Mouse (Mus musculus) v-Abl transformed pro-B cells (cell line): ENCODE data around the gene Basp1.

Experiments
- in situ Hi-C, 2 experiments: fragments of 400-800 bp; cut with MboI; formaldehyde crosslinking; loops; one replicate each; pipeline ENCODE4 v1.15.1; 2025; ENCODE audit not compliant: unreplicated experiment in 2 of 2

Gene Basp1

GRCm38 (mm10) chr15:25429007-25429406 lies 15.4 kb upstream of the Basp1 start:
- in situ Hi-C loops: loop anchor here in 1 of 2 experiments (25.0 kb wide), 2 partner anchors 558 to 842 kb away; partner anchors contain the start of gene Zfp622

GRCm38 (mm10) chr15:25428551-25428950 lies 15.0 kb upstream of the Basp1 start:
- in situ Hi-C loops: loop anchor here in 1 of 2 experiments (25.0 kb wide), 2 partner anchors 559 to 841 kb away; partner anchors contain the start of gene Zfp622

DNA sequence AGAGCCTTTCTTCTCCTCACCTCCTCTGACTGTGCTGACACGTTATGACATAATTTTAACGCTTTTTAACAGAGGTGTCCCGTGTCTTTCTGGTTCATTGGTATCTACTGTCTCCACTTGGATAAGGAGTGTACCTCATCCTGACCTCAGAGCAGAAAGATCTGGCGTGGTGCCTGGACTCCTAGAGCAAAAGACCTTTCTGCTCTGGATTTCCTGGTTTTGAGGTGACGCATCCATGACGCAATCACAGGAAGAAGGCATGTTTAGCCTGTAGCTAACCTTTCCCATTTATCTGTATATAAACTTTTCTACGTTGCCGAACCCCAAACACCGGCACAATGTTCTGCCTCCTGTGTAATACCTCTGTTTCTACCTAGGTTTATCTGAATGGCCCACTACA lies 6.7 kb upstream of the Basp1 start:
- in situ Hi-C loops: loop anchor here in 1 of 2 experiments (25.0 kb wide), 1 partner anchor 833 kb away; no protein-coding TSS in a partner anchor

- in situ Hi-C loops: loop anchor here in 1 of 2 experiments (25.0 kb wide), 1 partner anchor 829 kb away; no protein-coding TSS in a partner anchor
These were observed 2.8 kb upstream of the Basp1 start for GRCm38 (mm10) chr15:25416367-25416766.

- in situ Hi-C loops: loop anchor here in 1 of 2 experiments (25.0 kb wide), 1 partner anchor 829 kb away; no protein-coding TSS in a partner anchor
These were observed 2.4 kb upstream of the Basp1 start for GRCm38 (mm10) chr15:25415958-25416357.

- in situ Hi-C loops: loop anchor here in 1 of 2 experiments (25.0 kb wide), 1 partner anchor 827 kb away; no protein-coding TSS in a partner anchor
These were observed 1.2 kb upstream of the Basp1 start for GRCm38 (mm10) chr15:25414747-25415119.

DNA sequence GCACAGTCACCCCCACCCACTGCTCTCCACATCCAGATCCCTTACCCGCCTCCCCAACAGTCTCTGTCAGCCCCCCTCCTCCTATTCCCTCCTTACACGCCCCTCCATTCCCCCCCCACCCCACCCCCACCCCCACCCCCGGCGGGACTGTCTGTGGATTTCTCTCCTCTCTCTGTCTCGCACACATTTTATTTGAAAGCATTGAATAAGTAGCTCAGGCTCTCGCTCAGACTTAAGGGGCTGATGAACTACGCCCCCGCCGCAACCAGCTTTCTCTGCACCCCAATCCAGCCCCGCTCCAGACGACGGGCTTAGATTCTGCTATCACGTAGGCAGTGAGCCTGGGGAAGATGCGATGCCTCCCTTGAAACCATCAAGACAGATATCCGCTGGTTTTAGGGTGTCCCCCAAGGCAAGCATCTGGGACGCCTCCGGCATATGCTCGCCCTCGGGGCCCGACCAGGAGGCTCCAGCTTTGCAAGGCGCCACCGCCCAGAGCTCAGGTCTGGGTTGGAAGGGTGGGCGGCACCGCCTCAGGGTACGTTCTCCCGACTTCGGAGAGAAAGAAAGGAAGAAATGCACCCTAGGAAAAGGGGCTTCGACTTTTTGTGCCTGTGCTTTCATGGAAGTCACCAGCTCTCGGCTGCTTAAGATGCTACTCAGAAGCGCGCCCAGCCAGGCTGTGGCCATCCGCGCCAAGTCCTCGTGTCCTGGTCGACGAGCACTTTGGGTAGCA lies 615 bp upstream of the Basp1 start:
- in situ Hi-C loops: loop anchor here in 1 of 2 experiments (25.0 kb wide), 1 partner anchor 827 kb away; no protein-coding TSS in a partner anchor

GRCm38 (mm10) chr15:25412761-25413261 lies 753 bp downstream of the Basp1 start:
- in situ Hi-C loops: loop anchor here in 1 of 2 experiments (25.0 kb wide), 1 partner anchor 826 kb away; no protein-coding TSS in a partner anchor

DNA sequence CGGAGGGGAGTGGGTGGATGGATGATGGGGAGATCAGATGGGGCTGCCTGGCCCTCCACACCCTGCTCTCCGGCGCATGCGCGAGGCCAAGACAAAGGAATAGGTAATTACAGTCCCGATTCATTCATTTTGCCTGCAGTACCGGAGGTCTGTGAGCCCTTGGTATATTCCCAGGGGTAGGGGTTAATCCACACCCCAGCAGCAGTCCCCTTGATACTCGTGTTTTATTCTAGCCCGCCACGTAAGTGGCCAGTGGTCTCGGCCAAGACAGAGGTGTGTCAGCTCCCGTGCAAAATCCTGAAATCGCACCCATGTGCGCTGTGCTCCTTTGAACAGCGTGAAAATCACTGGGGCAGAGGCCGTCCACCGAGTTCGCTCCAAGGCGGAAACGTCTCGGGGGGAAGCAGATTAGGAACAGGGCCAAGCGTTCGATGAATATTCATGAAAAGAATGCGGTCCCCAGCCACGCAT lies 1.4 kb downstream of the Basp1 start:
- in situ Hi-C loops: loop anchor here in 1 of 2 experiments (25.0 kb wide), 1 partner anchor 825 kb away; no protein-coding TSS in a partner anchor

DNA sequence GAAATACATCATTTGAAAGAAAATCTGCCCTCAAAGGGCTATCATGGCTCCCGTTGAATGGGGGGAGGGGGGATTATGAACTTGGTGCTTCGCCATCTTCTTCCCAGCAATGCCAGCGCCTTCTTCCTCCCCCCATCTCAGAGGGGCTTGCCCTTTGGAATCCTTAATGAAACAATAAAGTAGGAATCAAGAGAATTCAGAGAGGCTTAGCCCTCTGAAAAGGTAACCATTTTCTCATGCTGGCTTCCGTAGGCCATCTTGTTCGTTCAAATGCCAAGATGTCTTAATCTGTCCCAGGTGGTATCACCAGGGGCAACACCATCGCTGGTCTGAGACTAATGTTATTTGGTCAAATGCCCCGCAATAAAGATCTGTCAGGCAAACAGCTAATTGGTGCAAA lies 2.1 kb downstream of the Basp1 start:
- in situ Hi-C loops: loop anchor here in 1 of 2 experiments (25.0 kb wide), 1 partner anchor 824 kb away; no protein-coding TSS in a partner anchor

DNA sequence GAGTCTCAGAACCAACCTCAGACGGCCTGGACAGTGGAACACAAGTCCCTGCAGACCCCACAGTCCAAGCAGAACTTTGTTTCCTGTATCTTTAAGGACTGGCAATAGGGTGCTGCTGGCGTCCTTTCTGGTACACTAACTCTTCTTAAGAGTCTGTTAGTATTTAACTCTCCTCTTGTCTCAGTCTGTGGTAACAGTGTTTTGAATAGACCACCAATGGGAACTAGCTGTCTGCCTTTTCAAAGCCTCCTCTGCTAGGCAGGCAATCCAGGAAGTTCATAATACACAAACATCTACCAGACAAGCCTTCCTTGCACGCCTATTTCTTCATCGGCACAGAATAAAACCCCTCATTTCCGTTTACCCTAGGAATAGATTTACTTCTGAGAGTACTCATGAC lies 7.6 kb downstream of the Basp1 start:
- in situ Hi-C loops: loop anchor here in 1 of 2 experiments (25.0 kb wide), 1 partner anchor 819 kb away; no protein-coding TSS in a partner anchor

- in situ Hi-C loops: loop anchor here in 1 of 2 experiments (25.0 kb wide), 1 partner anchor 817 kb away; no protein-coding TSS in a partner anchor
These were observed 9.7 kb downstream of the Basp1 start for GRCm38 (mm10) chr15:25403879-25404278.

- in situ Hi-C loops: loop anchor here in 1 of 2 experiments (25.0 kb wide), 1 partner anchor 815 kb away; no protein-coding TSS in a partner anchor
These were observed 11.6 kb downstream of the Basp1 start for GRCm38 (mm10) chr15:25402001-25402400.

GRCm38 (mm10) chr15:25400276-25400675 lies 13.3 kb downstream of the Basp1 start:
- in situ Hi-C loops: loop anchor here in 1 of 2 experiments (25.0 kb wide), 1 partner anchor 813 kb away; no protein-coding TSS in a partner anchor

- in situ Hi-C loops: no loop called here
These were observed 17.5 kb downstream of the Basp1 start for GRCm38 (mm10) chr15:25395912-25396590.

- in situ Hi-C loops: no loop called here
These were observed 21.0 kb downstream of the Basp1 start for GRCm38 (mm10) chr15:25392525-25393099.

DNA sequence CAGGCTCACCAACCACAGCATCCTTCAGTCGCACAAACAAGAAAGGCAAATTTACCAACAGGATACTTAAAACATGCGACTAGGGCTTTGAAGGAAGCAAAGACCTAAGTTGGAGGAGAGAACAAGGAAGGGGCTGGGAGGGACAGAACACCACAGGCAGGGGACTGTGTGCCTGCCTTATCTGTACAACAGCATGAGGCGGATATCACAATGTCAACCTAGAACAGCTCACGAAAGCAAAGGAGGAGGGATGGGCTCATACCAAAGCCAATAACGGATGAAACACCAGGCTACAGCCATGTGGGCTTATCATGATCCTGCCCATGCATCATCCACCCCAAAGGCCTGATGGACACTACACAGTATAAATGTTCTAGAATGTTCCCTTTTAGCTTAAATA lies 22.4 kb downstream of the Basp1 start:
- in situ Hi-C loops: no loop called here

DNA sequence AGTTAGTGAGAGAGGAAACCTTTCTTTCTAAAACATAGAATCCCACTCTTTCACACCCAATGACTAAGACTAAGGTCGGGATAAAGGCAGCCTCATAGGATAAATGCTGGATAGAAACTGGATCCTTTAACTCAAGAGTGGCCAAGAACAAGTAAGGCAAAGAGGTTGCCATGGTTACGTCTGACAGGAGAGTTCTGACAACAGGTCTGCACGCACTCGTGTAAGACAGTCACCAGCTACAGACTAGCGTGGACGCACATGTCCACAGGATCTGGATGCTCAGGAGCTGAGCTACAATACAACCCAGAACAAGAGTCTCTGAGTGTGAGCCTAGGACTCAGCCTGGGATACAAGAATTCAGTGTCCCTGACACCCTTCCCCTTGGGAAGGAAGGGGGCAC lies 26.0 kb downstream of the Basp1 start:
- in situ Hi-C loops: no loop called here

DNA sequence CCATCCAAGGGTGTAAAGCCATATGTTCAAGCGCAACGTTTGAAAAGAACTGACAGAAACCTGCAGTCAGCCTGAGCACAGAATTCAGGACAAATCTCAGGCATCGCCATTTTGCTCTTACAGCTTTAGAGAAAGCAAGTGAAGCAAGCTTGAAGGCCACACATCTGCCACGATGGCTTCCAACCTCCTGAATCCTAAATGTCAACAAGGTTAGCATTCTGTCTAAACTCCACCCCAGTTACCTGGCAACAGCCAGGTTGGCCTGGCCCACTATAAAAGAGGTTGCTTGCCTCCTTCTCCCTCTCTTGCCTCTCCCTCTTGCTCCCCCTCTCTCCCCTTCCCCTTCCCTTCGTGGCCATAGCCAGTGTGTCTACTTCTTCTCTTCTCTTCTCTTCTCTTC lies 33.5 kb downstream of the Basp1 start:
- in situ Hi-C loops: no loop called here

DNA sequence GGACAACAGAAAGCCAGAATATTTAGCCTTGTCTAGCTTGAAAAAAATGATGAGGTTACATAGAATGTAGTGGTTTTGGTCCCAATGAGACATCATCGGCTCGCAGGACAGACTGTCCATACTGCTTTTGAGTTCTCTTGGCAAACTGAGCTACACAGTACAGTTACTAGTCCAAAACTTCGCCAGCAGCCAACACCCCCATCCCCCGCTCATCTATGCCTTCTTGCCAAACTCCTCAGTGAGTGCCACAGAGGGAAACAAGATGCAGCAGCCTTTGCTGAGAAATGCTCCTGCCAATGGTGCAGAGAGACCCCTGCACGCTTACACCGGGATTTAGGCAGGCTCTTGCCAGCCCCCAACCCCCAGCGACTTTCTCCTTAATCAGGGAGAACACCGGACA lies 34.9 kb downstream of the Basp1 start:
- in situ Hi-C loops: no loop called here
